ENCODE assay signal across 8 mouse cellular contexts in the genomic region with DNA sequence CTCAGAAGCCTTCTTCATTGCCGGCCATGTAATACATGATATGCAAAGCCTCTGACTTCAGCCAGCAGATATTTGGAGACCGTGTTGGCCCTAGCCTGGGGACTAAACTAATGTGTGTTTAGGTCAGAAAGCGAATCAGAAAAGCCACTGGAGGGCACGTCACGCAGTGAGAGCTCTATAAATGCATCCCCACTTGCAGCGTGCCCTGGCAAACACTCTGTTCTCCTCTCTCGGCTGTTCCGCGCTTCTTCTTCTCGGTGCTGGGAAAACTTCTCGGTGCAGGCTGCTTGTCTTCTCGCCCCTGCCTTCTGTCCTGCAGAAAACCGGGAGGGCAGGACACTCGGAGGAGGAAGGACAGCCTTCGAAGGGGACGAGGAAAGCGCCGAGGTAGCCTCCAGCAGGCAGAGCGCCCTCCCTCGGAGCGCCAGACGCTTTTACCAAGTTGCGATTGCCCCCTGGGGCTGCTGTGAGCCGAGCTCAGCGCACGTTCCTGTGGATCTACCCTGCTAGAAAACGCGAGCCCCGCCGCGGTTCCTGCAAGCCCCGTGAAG. TPM values are rescaled to one million over a fixed set of nuclear protein-coding genes. Genes with fewer than 3 reads are reported as not detected.
A peak's percentile ranks its signal among the peaks of the same experiment; 100 is the strongest.
DNase-seq lines count a peak whose midpoint lies in the region; ATAC-seq lines count a peak whose summit lies in the region.

No protein-coding gene starts in this region.

- peaks cover 90% of the 10 kb centered on the region for H3K27me3 ChIP-seq in hindbrain, embryonic 13.5 days
- H3K27me3 ChIP-seq in midbrain, embryonic 10.5 days (ENCODE audit: low read depth, poor library complexity, severe bottlenecking), result peaks cover 96% of the 10 kb centered on the region

- peak overlapping the region; percentile 55 for H3K4me3 ChIP-seq in hindbrain, embryonic 13.5 days
- peak overlapping the region; percentile 74 for H3K4me3 ChIP-seq in midbrain, embryonic 10.5 days

- H3K9me3 ChIP-seq in hindbrain, embryonic 13.5 days, result no peaks in the 10 kb centered on the region
- no peaks in the 10 kb centered on the region for H3K9me3 ChIP-seq in midbrain, embryonic 10.5 days (replicated peaks)

- no peak overlapping the region for H3K27ac ChIP-seq in hindbrain, embryonic 13.5 days
- peak overlapping the region; percentile 83 for H3K27ac ChIP-seq in midbrain, embryonic 10.5 days (replicated peaks)

- ATAC-seq in hindbrain, embryonic 13.5 days (ENCODE audit: low FRiP score), result 0 out of 2 replicates have a peak, but pooled peaks have one; percentile 10

- WGBS in hindbrain, embryonic 13.5 days, result under 1% methylated on average over 32 of the region's 32 CpGs
- under 1% methylated on average over 32 of the region's 32 CpGs for WGBS in midbrain, embryonic 10.5 days

- peak; percentile 54 to 72 for DNase-seq in kidney, postnatal 4 days
- no peak for DNase-seq in kidney, adult 9 months
- peak; percentile 64 for DNase-seq in embryo, embryonic 10 days (ENCODE audit: low spot score)
- DNase-seq in midbrain, embryonic 10.5 days (ENCODE audit: low spot score), result peak; percentile 66
- no peak for DNase-seq in spleen, postnatal 4 days (ENCODE audit: low spot score in 2 of 2)
- no peak for DNase-seq in B cell, adult 2 months
- no peak for DNase-seq in cerebellum, postnatal 14 days

- no peaks in the 10 kb centered on the region for H3K36me3 ChIP-seq in hindbrain, embryonic 13.5 days
- no peaks in the 10 kb centered on the region for H3K36me3 ChIP-seq in midbrain, embryonic 10.5 days

- H3K9ac ChIP-seq in hindbrain, embryonic 13.5 days, result peak overlapping the region; percentile 69

- H3K4me2 ChIP-seq in hindbrain, embryonic 13.5 days, result peak overlapping the region; percentile 99

- peaks cover 41% of the 10 kb centered on the region for H3K4me1 ChIP-seq in hindbrain, embryonic 13.5 days (replicated peaks)
- H3K4me1 ChIP-seq in midbrain, embryonic 10.5 days, result peaks cover 55% of the 10 kb centered on the region

RNA-seq across cellular contexts. Expression of gene Gdnf, which starts 0.7 kb away (rescaled TPM):
- polyA plus RNA-seq in hindbrain, embryonic 13.5 days (2015; fragmentation: Nextera tagmentation; extraction: Ambion mirVana), result 0.19 and 0.28 TPM in 2 replicates
- polyA plus RNA-seq in midbrain, embryonic 10.5 days (2016; fragmentation: Nextera tagmentation; extraction: Ambion mirVana), result 0.41 and 0.76 TPM in 2 replicates

Comparison
In these comparisons a context has a peak if more than half of its experiments do, and no peak if none do; other contexts are left out.
1. DNase-seq: peak in kidney, postnatal 4 days (2 of 2), embryo, embryonic 10 days (single experiment) and midbrain, embryonic 10.5 days (single experiment); none in kidney, adult 9 months (single experiment), spleen, postnatal 4 days (0 of 2), B cell, adult 2 months (0 of 2) and cerebellum, postnatal 14 days (0 of 2).